Mouse (Mus musculus) E14TG2a.4 (cell line): ENCODE results near the gene Podnl1.

Experiments
- CTCF ChIP-seq: conservative IDR thresholded peaks from 2 replicates; pipeline ENCODE4 v1.5.1; 2014; ENCODE audit warnings: low read length
- NANOG ChIP-seq: IDR thresholded peaks from 2 replicates; pipeline ENCODE4 v1.6.1; 2014; ENCODE audit warnings: borderline replicate concordance, low read length, mixed read lengths
- POU5F1 ChIP-seq: IDR thresholded peaks from 2 replicates; pipeline ENCODE4 v1.6.1; 2014; ENCODE audit warnings: low read length, borderline replicate concordance

DNA sequence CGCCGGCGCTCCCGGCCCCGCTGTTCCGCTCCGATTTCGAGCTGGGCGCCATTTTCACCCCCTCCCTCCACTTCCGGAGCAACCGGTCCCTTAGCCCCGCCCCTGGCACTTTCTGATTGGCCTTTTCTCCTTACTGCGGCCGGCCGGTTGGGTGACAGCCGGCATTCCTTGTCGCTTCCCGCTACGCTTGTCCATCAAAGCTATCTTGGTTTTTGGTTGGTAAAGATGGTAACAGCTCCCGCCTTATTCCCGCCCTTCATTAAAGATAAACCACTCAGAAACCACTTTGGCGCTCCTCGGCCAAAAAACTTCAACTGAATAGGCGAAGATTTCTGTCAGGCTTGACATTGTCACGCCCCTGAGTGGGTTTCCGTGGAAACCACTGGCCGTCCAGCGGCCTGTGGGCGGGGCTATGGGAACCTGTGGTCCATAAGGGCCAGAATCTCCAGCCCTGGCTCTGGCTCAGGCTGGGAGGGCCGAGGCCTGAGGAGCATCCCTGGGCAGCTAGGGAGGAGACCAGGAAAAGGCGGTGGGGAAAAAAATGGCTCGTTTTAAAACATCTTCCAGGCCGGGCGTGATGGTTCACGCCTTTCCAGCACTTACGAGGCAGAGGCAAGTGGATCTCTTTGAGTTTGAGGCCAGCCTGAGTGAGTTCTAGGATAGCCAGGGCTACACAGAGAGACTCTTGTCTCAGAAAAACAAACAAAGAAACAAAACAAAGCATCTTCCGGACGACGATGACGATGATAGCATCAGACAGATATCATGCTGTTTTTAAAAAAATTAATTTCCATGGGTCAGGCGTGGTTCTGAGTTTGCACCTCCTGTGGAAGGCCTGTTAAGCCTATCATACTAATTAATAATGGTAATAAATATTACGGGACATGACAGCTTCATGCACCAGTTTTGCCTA lies 20.8 kb upstream of the Podnl1 start, which contains the start of gene Dcaf15:
- TF ChIP-seq CTCF (no peak), NANOG (no peak; the same call in 1 of the 2 replicates), POU5F1 (no peak)
